ENCODE assay signal across 22 mouse cellular contexts in the genomic region with DNA sequence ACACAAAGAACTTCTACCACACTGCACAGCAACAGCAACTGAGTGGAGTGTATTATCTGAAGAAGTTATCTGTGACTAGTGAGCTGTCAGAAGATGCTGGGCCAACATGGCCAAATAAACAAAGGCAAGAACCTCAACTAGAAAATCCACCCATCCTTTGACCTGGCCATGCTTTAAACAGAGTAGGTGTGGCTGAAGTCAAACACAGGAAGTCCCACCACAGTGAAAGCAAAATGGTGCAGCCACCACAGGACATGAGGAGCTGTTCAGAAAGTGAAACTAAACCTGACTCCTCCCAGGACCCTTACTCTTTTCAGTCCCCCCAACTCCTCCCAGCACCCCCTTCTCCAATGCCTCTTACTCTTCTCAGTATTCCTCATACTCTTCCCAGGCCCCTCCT. TPM values are rescaled to one million over a fixed set of nuclear protein-coding genes. Genes with fewer than 3 reads are reported as not detected.
A peak's percentile ranks its signal among the peaks of the same experiment; 100 is the strongest.
DNase-seq lines count a peak whose midpoint lies in the region; ATAC-seq and TF ChIP-seq lines count a peak whose summit lies in the region.
"Had no signal": no experiment of that assay in that cellular context is flagged by ENCODE, and none has a peak within 500 bp of the region (broad histone marks: within the 10 kb centered on the region; RNA-seq: fewer than 3 reads in every experiment).

No protein-coding gene starts in this region.

- DNase-seq in spleen, adult 2 months (ENCODE audit: low read depth in 1 of 2, low spot score in 2 of 2) = no peak
- no peak for DNase-seq in spleen, postnatal 10 days (ENCODE audit: low spot score in 2 of 2)
- peak; percentile 19 for DNase-seq in CD4-positive, CD25-positive, alpha-beta regulatory T cell, adult 2 months (ENCODE audit: low read depth, low spot score)
- no peak for DNase-seq in heart, postnatal 25 days (ENCODE audit: low spot score)
- DNase-seq in left cerebral cortex, adult 9 months (ENCODE audit: low spot score in 2 of 2) = no peak
- DNase-seq: adrenal gland, postnatal 14 days; cerebellum, adult 11-12 months; cerebellum, adult 9-10 months; cerebellum, postnatal 36 days; gastrocnemius, adult 2 months; gastrocnemius, postnatal 25 days; heart, adult 11 months; heart, postnatal 4 days had no signal

- no peaks in the 10 kb centered on the region; the same call in 1 of the 2 replicates for H3K36me3 ChIP-seq in spleen, adult 2 months (ENCODE audit: control insufficient read depth, insufficient read depth, low read length)

- intact Hi-C loops in heart, postnatal 25 days (cut with DNase I) = no loop called here

- TF ChIP-seq CTCF in spleen, adult 2 months (IDR thresholded peaks at IDR 0.05; ENCODE audit: extremely low read depth, insufficient read depth, insufficient read length, insufficient replicate concordance) = no peak

- no peak for TF ChIP-seq POLR2A in spleen, adult 2 months (IDR thresholded peaks at IDR 0.05; ENCODE audit: low read depth, low read length)

- H3K27me3 ChIP-seq in spleen, adult 2 months (ENCODE audit: control insufficient read depth, insufficient read depth, low read length) = no peaks in the 10 kb centered on the region
- H3K27me3 ChIP-seq: forebrain, embryonic 13.5 days; heart, embryonic 13.5 days; hindbrain, embryonic 12.5 days had no signal

- H3K4me1 ChIP-seq in spleen, adult 2 months (ENCODE audit: control insufficient read depth, insufficient read depth, insufficient read length) = no peaks in the 10 kb centered on the region; the same call in 1 of the 2 replicates
- H3K4me1 ChIP-seq: embryonic facial prominence, embryonic 10.5 days; forebrain, embryonic 13.5 days; hindbrain, embryonic 12.5 days had no signal

- H3K27ac ChIP-seq in spleen, adult 2 months (ENCODE audit: insufficient read depth, low read length) = peak overlapping the region; percentile 46
- H3K27ac ChIP-seq: embryonic facial prominence, embryonic 10.5 days; forebrain, embryonic 13.5 days; gastrocnemius, adult 2 months; heart, embryonic 13.5 days; hindbrain, embryonic 12.5 days had no signal

- peak; percentile 26; the same call in 1 of the 2 replicates for ATAC-seq in common myeloid progenitor, adult 5-6 weeks (replicated peaks; ENCODE audit: low read depth, poor library complexity, severe bottlenecking)
- peak; percentile 58; the same call in 1 of the 2 replicates for ATAC-seq in megakaryocyte-erythroid progenitor cell, adult 5-6 weeks (replicated peaks; ENCODE audit: low FRiP score, low TSS enrichment, poor library complexity, severe bottlenecking)
- ATAC-seq: forebrain, embryonic 13.5 days; hindbrain, embryonic 16.5 days had no signal

- no peak overlapping the region for H3K4me3 ChIP-seq in spleen, adult 2 months (ENCODE audit: extremely low read depth, insufficient read depth, insufficient read length)
- H3K4me3 ChIP-seq: embryonic facial prominence, embryonic 10.5 days; forebrain, embryonic 13.5 days; gastrocnemius, adult 2 months; heart, embryonic 13.5 days; hindbrain, embryonic 12.5 days had no signal

RNA-seq across cellular contexts. Expression of a gene that starts 21.8 kb away (rescaled TPM):
- 36.2 and 46.1 TPM in 2 replicates for polyA plus RNA-seq in spleen, adult 2 months (2012; rRNA removed)
- total RNA-seq in common myeloid progenitor, adult 5-6 weeks (2017) = 22.4 and 23.7 TPM in 2 replicates
- total RNA-seq in megakaryocyte-erythroid progenitor cell, adult 5-6 weeks (2014; fragmentation: Nextera tagmentation) = 24.1 and 33.2 TPM in 2 replicates
- 12.2 and 17.3 TPM in 2 replicates for total RNA-seq in megakaryocyte-erythroid progenitor cell, adult 5-6 weeks (2017)
- total RNA-seq in heart, postnatal 25 days (2021) = 10 to 100 TPM; 21.6 to 21.8 TPM

RNA-seq across cellular contexts. Expression of a gene that starts 38.2 kb away (rescaled TPM):
- 0.09 and 0.21 TPM in 2 replicates for polyA plus RNA-seq in spleen, adult 2 months (2012; rRNA removed)
- 0.05 TPM in 1 of 2 replicates, not detected in the other for total RNA-seq in common myeloid progenitor, adult 5-6 weeks (2017)
- not detected in 2 replicates for total RNA-seq in megakaryocyte-erythroid progenitor cell, adult 5-6 weeks (2014; fragmentation: Nextera tagmentation)
- not detected in 2 replicates for total RNA-seq in megakaryocyte-erythroid progenitor cell, adult 5-6 weeks (2017)
- not detected for total RNA-seq in heart, postnatal 25 days (2021)
- total RNA-seq: gastrocnemius, adult 2 months; gastrocnemius, postnatal 25 days had no signal

RNA-seq across cellular contexts. Expression of a gene that starts 39.2 kb away (rescaled TPM):
- not detected in 2 replicates for polyA plus RNA-seq in spleen, adult 2 months (2012; rRNA removed)
- not detected in 2 replicates for total RNA-seq in common myeloid progenitor, adult 5-6 weeks (2017)
- not detected in 2 replicates for total RNA-seq in megakaryocyte-erythroid progenitor cell, adult 5-6 weeks (2014; fragmentation: Nextera tagmentation)
- total RNA-seq in megakaryocyte-erythroid progenitor cell, adult 5-6 weeks (2017) = not detected in 2 replicates
- not detected for total RNA-seq in heart, postnatal 25 days (2021)
- total RNA-seq: gastrocnemius, adult 2 months; gastrocnemius, postnatal 25 days; heart, postnatal 4 days; MEL had no signal
- polyA plus RNA-seq: embryonic facial prominence, embryonic 10.5 days; embryonic facial prominence, embryonic 14.5 days; forebrain, embryonic 13.5 days; heart, embryonic 13.5 days; hindbrain, embryonic 12.5 days; hindbrain, embryonic 16.5 days had no signal
